Mouse (Mus musculus): ENCODE data around the gene Gdf1. TPM values are rescaled to one million over a fixed set of nuclear protein-coding genes. Genes with fewer than 3 reads are reported as not detected.

Gene Gdf1
- polyA plus RNA-seq, 1 experiment from 2014 or later: 0.18 TPM

DNA sequence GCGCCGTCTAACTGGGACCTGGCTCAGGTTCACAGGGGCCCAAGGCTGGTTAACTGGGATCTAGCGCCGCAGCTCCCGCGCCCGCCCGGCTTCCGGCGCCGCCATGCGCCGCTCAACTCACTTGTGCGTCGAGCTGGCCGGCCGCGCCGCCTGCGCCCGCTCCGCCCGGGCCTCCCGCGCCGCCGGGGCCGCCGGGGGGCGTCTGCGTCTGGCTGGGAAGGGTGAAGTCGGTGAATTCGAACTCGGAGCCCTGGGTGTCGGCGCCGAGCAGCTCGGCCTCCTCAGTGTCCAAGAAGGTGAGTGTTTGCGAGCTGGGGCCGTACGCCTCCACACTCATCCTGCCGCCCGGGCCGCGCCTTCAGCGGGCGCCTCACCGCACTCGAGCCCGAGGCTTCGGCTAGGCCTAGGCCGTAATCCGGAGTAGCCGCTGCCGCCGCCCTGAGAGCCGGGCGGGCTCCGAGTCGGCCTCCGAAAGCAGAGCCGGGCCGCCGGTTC is 23.1 kb downstream of the Gdf1 start:
- H3K27ac ChIP-seq (ENCODE audit: low read length): peak overlapping the region; percentile 96
- no peaks in the 10 kb centered on the region for H3K9me3 ChIP-seq (replicated peaks; ENCODE audit: control insufficient read depth, low read length)
- H3K27me3 ChIP-seq (ENCODE audit: control insufficient read depth, insufficient read depth, low read depth, low read length): no peaks in the 10 kb centered on the region
- peaks cover 81% of the 10 kb centered on the region for H3K4me1 ChIP-seq (ENCODE audit: control insufficient read depth, low read depth, low read length)
- peaks cover 11% of the 10 kb centered on the region for H3K36me3 ChIP-seq (ENCODE audit: control insufficient read depth, insufficient read depth)
- peak overlapping the region; percentile 97 for H3K4me2 ChIP-seq (ENCODE audit: low read depth, low read length)
- ATAC-seq (ENCODE audit: low read depth): peak; percentile 28
- H3K4me3 ChIP-seq (ENCODE audit: low read depth, low read length): peak overlapping the region; percentile 96
- under 1% methylated on average over 49 of the region's 64 CpGs for WGBS (ENCODE audit: insufficient replicate concordance)
- peak overlapping the region; percentile 99 for H3K9ac ChIP-seq (ENCODE audit: low read depth, low read length)

DNA sequence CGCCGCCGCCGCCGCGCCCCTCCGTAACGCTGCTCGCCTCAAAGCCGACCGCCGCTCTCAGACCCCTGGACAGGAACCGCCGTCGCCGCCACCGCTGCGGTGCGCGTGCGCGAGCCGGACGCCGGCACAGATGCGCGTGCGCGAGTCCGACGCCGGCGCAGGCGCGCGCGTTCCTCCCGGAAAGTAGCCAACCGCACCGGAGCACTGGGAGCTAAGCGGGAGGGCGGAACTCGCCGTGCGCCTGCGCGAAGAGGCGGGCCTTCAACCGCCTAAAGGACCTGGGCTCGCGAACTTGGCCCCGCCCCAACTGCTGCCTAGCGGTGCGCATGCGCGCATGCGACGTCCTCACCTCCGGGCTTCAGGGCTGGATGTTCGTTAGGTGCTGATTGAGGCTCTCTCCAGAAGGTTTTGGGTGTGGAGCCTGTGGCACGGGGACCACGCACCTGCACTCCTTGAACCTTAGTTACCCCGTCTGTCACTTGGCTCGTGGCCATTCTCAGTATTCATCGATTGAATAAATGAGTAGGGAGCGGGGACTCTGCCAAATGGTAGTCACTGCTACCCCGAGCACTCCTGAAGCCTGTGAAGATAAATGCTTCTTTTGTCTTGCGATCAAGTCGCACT is 23.7 kb downstream of the Gdf1 start, which contains the start of gene Upf1:
Gene Upf1 (minus strand): TSS at position 85 of the 624 bp plus-strand sequence.
- peak; percentile 85 for ATAC-seq (ENCODE audit: low read depth)
- H3K4me2 ChIP-seq (ENCODE audit: low read depth, low read length): peak within 1 kb of the TSS; percentile 97
- H3K4me3 ChIP-seq (ENCODE audit: low read depth, low read length): peak within 1 kb of the TSS; percentile 96
- no peaks in the 10 kb centered on the region for H3K27me3 ChIP-seq (ENCODE audit: control insufficient read depth, insufficient read depth, low read depth, low read length)
- H3K27ac ChIP-seq (ENCODE audit: low read length): peak within 1 kb of the TSS; percentile 96
- H3K9me3 ChIP-seq (replicated peaks; ENCODE audit: control insufficient read depth, low read length): no peaks in the 10 kb centered on the region
- H3K4me1 ChIP-seq (ENCODE audit: control insufficient read depth, low read depth, low read length): peaks cover 76% of the 10 kb centered on the region
- H3K9ac ChIP-seq (ENCODE audit: low read depth, low read length): peak within 1 kb of the TSS; percentile 99
- WGBS (ENCODE audit: insufficient replicate concordance): under 1% methylated on average over 65 of the region's 69 CpGs
- peaks cover 11% of the 10 kb centered on the region for H3K36me3 ChIP-seq (ENCODE audit: control insufficient read depth, insufficient read depth)

DNA sequence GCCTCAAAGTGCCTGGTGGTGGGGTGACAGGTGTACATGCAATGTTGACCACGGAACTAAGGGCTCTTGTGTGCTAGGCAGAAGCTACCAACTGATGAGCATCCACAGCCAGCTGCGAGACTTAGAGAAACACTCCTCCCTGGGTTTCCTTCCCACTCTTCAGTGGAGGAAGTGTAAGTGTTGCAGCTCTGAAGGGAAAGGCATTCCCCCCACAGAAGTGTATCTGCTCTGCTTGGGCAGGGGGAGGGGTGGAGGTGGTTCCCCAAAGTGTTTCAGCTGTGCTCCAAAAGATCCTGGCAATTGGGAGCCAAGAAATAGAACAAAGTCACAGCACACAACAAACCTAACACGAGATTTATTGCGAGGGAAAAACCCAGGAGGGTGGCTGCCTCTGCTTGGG is 24.4 kb downstream of the Gdf1 start:
- Histone ChIP-seq H3K9ac (ENCODE audit: low read depth, low read length) (peak overlapping the region; percentile 59), H3K36me3 (ENCODE audit: control insufficient read depth, insufficient read depth) (peaks cover 9% of the 10 kb centered on the region), H3K9me3 (replicated peaks; ENCODE audit: control insufficient read depth, low read length) (no peaks in the 10 kb centered on the region), H3K4me2 (ENCODE audit: low read depth, low read length) (peak overlapping the region; percentile 86), H3K4me1 (ENCODE audit: control insufficient read depth, low read depth, low read length) (peaks cover 69% of the 10 kb centered on the region), H3K27ac (ENCODE audit: low read length) (peak overlapping the region; percentile 96), H3K27me3 (ENCODE audit: control insufficient read depth, insufficient read depth, low read depth, low read length) (no peaks in the 10 kb centered on the region), H3K4me3 (ENCODE audit: low read depth, low read length) (peak overlapping the region; percentile 96)
- WGBS (ENCODE audit: insufficient replicate concordance): 30% methylated on average over 4 of the region's 4 CpGs
- ATAC-seq (ENCODE audit: low read depth): no peak

DNA sequence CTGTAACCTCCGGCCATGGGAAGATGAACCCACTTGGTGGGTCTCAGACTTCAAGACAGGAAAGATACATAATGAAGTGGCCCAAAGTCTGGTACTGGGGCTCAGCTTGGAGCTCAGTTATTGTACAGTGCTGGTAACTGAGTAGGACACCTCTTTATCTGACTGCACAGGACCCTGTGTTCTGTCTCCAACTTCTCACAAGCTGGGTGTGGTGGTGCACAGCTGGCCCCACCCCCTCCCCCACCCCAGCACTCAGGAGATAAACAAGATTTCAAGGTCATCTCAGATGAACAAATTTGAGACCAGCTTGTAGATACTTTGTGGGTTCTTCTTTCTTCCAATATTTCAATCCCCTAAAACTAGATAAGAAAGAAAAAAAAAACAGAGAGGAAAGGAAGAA is 26.5 kb downstream of the Gdf1 start:
- Histone ChIP-seq H3K9ac (ENCODE audit: low read depth, low read length) (peak overlapping the region; percentile 0), H3K4me3 (ENCODE audit: low read depth, low read length) (peak overlapping the region; percentile 2), H3K27me3 (ENCODE audit: control insufficient read depth, insufficient read depth, low read depth, low read length) (no peaks in the 10 kb centered on the region), H3K4me1 (ENCODE audit: control insufficient read depth, low read depth, low read length) (peaks cover 48% of the 10 kb centered on the region), H3K27ac (ENCODE audit: low read length) (peak overlapping the region; percentile 87), H3K4me2 (ENCODE audit: low read depth, low read length) (peak overlapping the region; percentile 60), H3K9me3 (replicated peaks; ENCODE audit: control insufficient read depth, low read length) (peaks cover 2% of the 10 kb centered on the region; the same call in 1 of the 2 replicates), H3K36me3 (ENCODE audit: control insufficient read depth, insufficient read depth) (no peaks in the 10 kb centered on the region)
- WGBS (ENCODE audit: insufficient replicate concordance): 28% methylated on average over 1 of the region's 1 CpGs
- ATAC-seq (ENCODE audit: low read depth): peak; percentile 76

DNA sequence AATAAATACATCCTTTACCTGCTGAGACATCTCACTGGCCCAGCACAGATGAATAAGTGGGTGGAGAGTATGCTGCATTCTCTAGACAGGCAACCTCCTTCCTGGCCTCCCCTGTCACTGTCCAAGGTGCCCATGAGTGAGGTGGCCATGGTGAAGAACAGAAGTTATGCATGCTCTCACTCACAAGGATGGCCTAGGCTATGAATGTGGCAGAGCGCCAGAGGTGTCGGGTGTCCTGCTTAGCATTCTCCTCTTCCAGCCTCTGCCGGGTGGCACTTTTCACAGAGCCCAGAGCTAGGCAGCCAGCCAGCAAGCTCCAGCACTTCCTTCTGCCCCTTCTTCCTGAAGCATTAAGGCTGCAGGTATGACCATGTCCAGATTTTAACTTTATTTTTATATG is 29.8 kb downstream of the Gdf1 start:
- H3K4me3 ChIP-seq (ENCODE audit: low read depth, low read length): no peak overlapping the region
- 65% methylated on average over 3 of the region's 3 CpGs for WGBS (ENCODE audit: insufficient replicate concordance)
- no peaks in the 10 kb centered on the region for H3K36me3 ChIP-seq (ENCODE audit: control insufficient read depth, insufficient read depth)
- no peak overlapping the region for H3K4me2 ChIP-seq (ENCODE audit: low read depth, low read length)
- H3K27me3 ChIP-seq (ENCODE audit: control insufficient read depth, insufficient read depth, low read depth, low read length): no peaks in the 10 kb centered on the region
- ATAC-seq (ENCODE audit: low read depth): no peak
- H3K27ac ChIP-seq (ENCODE audit: low read length): no peak overlapping the region
- H3K9me3 ChIP-seq (replicated peaks; ENCODE audit: control insufficient read depth, low read length): peaks cover 2% of the 10 kb centered on the region; the same call in 1 of the 2 replicates
- no peak overlapping the region for H3K9ac ChIP-seq (ENCODE audit: low read depth, low read length)
- H3K4me1 ChIP-seq (ENCODE audit: control insufficient read depth, low read depth, low read length): peaks cover 33% of the 10 kb centered on the region

DNA sequence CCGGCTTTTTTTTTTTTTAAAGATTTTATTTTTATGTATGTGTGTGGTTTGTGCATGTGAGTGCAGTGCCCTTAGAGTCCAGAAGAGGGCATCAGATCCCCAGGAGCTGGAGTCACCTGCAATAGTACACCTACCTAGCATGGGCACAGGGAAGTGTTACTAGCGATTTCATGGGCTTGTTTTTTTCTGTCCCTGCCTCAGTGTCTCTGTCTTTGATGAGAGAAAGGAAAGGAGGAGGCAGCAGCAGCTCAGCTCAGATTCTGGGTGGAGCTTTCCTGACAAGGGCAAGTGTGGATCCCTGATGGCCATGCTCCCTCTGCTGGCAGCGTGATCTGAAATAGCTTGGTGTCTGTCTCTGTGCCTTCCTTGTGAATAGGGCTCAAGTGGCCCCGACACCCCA is 31.2 kb downstream of the Gdf1 start:
- Histone ChIP-seq H3K9me3 (replicated peaks; ENCODE audit: control insufficient read depth, low read length) (peaks cover 2% of the 10 kb centered on the region; the same call in 1 of the 2 replicates), H3K36me3 (ENCODE audit: control insufficient read depth, insufficient read depth) (no peaks in the 10 kb centered on the region), H3K4me2 (ENCODE audit: low read depth, low read length) (no peak overlapping the region), H3K9ac (ENCODE audit: low read depth, low read length) (no peak overlapping the region), H3K4me3 (ENCODE audit: low read depth, low read length) (no peak overlapping the region), H3K27me3 (ENCODE audit: control insufficient read depth, insufficient read depth, low read depth, low read length) (no peaks in the 10 kb centered on the region), H3K27ac (ENCODE audit: low read length) (no peak overlapping the region), H3K4me1 (ENCODE audit: control insufficient read depth, low read depth, low read length) (peaks cover 21% of the 10 kb centered on the region)
- ATAC-seq (ENCODE audit: low read depth): no peak
- 44% methylated on average over 4 of the region's 4 CpGs for WGBS (ENCODE audit: insufficient replicate concordance)

DNA sequence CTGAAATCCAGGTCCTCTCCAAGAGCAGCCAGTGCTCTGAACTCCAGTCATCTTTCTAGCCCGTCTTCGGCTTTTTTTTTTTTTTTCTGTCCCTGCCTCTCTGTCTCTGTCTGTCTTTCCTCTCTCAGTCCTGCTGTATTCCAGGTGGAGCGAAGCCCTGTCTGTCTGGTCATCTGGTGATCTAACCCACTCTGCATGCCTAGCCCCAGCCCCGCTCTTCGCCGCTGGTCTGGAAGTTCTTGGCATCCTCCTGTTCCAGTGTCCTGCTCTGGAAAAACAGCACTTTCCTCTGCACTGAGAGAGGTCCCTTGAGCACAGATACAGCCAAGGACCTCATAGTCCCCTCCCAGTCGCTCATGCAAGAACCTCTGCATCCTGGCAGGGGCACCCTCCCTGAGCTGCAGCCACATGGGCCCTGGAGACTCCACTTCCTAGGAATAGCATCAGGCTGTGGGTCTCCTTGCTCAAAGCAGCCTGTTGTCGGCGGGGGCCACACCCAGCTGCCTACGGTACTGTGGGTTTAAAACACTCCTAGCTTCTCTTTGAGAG is 31.9 kb downstream of the Gdf1 start:
- Histone ChIP-seq H3K4me3 (ENCODE audit: low read depth, low read length) (no peak overlapping the region), H3K4me2 (ENCODE audit: low read depth, low read length) (no peak overlapping the region), H3K36me3 (ENCODE audit: control insufficient read depth, insufficient read depth) (no peaks in the 10 kb centered on the region), H3K4me1 (ENCODE audit: control insufficient read depth, low read depth, low read length) (peaks cover 16% of the 10 kb centered on the region), H3K27me3 (ENCODE audit: control insufficient read depth, insufficient read depth, low read depth, low read length) (no peaks in the 10 kb centered on the region), H3K9me3 (replicated peaks; ENCODE audit: control insufficient read depth, low read length) (peaks cover 2% of the 10 kb centered on the region; the same call in 1 of the 2 replicates), H3K9ac (ENCODE audit: low read depth, low read length) (no peak overlapping the region), H3K27ac (ENCODE audit: low read length) (no peak overlapping the region)
- WGBS (ENCODE audit: insufficient replicate concordance): 72% methylated on average over 10 of the region's 10 CpGs
- ATAC-seq (ENCODE audit: low read depth): no peak

DNA sequence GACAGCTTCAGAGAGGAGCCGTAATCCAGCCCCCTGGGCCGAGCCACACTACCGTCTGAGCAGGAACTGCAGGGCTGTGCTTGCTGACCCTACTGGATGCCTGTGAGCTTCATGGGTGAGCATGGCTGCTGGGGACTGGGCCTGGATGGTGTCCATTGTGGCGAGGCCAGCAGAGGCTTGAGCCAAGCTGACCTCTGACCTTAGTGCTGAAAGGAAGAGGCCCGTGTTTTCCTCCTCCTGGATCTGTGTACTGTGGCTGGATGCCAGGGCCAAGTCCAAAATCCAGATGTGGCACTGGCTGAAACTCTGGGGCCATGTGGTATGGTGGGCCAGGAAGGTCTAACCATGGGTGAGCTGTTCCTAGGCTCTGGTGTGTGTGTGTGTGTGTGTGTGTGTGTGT is 34.4 kb downstream of the Gdf1 start:
- H3K9me3 ChIP-seq (replicated peaks; ENCODE audit: control insufficient read depth, low read length): peaks cover 2% of the 10 kb centered on the region; the same call in 1 of the 2 replicates
- peak; percentile 79 for ATAC-seq (ENCODE audit: low read depth)
- no peak overlapping the region for H3K4me2 ChIP-seq (ENCODE audit: low read depth, low read length)
- H3K9ac ChIP-seq (ENCODE audit: low read depth, low read length): no peak overlapping the region
- peak overlapping the region; percentile 49 for H3K27ac ChIP-seq (ENCODE audit: low read length)
- WGBS (ENCODE audit: insufficient replicate concordance): 44% methylated on average over 5 of the region's 5 CpGs
- no peaks in the 10 kb centered on the region for H3K27me3 ChIP-seq (ENCODE audit: control insufficient read depth, insufficient read depth, low read depth, low read length)
- H3K4me1 ChIP-seq (ENCODE audit: control insufficient read depth, low read depth, low read length): peaks cover 8% of the 10 kb centered on the region
- no peak overlapping the region for H3K4me3 ChIP-seq (ENCODE audit: low read depth, low read length)
- H3K36me3 ChIP-seq (ENCODE audit: control insufficient read depth, insufficient read depth): no peaks in the 10 kb centered on the region

DNA sequence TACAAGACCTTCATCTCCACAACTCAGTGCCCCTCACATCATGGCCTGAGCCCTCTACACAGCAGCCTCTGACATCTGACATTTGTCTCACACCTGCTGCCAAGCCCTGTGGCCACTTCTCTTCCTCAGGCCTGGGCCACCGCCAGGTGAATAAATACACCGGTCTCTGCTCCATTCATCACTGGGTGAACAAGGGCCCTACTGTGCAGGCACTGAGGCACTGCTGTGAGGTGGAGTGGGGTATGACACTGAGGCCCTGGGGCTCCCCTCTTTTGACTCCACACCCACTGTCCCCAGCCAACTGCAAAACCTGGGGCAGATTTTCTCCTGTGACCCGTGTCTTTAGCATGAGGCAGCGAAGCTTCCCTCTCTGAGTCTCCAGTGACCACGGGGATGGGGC is 37.0 kb downstream of the Gdf1 start:
- ATAC-seq (ENCODE audit: low read depth): no peak

More for the DNA sequence above, 37.0 kb downstream of the Gdf1 start:
- WGBS (ENCODE audit: insufficient replicate concordance): 56% methylated on average over 5 of the region's 5 CpGs
- H3K27ac ChIP-seq (ENCODE audit: low read length): no peak overlapping the region
- H3K4me2 ChIP-seq (ENCODE audit: low read depth, low read length): no peak overlapping the region
- no peak overlapping the region for H3K4me3 ChIP-seq (ENCODE audit: low read depth, low read length)
- no peaks in the 10 kb centered on the region for H3K36me3 ChIP-seq (ENCODE audit: control insufficient read depth, insufficient read depth)
- no peaks in the 10 kb centered on the region for H3K9me3 ChIP-seq (replicated peaks; ENCODE audit: control insufficient read depth, low read length)
- no peak overlapping the region for H3K9ac ChIP-seq (ENCODE audit: low read depth, low read length)
- H3K27me3 ChIP-seq (ENCODE audit: control insufficient read depth, insufficient read depth, low read depth, low read length): peaks cover 7% of the 10 kb centered on the region
- peaks cover 8% of the 10 kb centered on the region for H3K4me1 ChIP-seq (ENCODE audit: control insufficient read depth, low read depth, low read length)

Measured in liver, embryonic 16.5 days (tissue).